Mouse (Mus musculus) stomach, embryonic 15.5 days (tissue): ENCODE results near the gene Ramp2. TPM values are rescaled to one million over a fixed set of nuclear protein-coding genes. Genes with fewer than 3 reads are reported as not detected.

Source experiments
- ATAC-seq: fragments of 200-750 bp; cut with Nextera tagmentation; 2 replicates; pipeline ENCODE4 v1.8.0; 2017; ENCODE audit warnings: low read depth, moderate number of reproducible peaks, moderate TSS enrichment; ENCODE audit not compliant: insufficient read depth, low FRiP score
- H3K27ac ChIP-seq: fragments of 300-500 bp; sonication (generic); 2 replicates; pipeline ENCODE4 v1.5.1; 2015; ENCODE audit warnings: mild to moderate bottlenecking, inconsistent platforms
- H3K27me3 ChIP-seq: fragments of 300-500 bp; sonication (generic); replicated peaks from 2 replicates; pipeline ENCODE4 v1.6.1; 2015; ENCODE audit warnings: inconsistent platforms
- H3K36me3 ChIP-seq: fragments of 300-500 bp; sonication (generic); 2 replicates; pipeline ENCODE4 v1.6.1; 2015; ENCODE audit warnings: inconsistent platforms
- H3K4me1 ChIP-seq: fragments of 300-500 bp; sonication (generic); 2 replicates; pipeline ENCODE4 v1.6.1; 2015; ENCODE audit warnings: inconsistent platforms
- H3K4me2 ChIP-seq: fragments of 300-500 bp; sonication (generic); 2 replicates; pipeline ENCODE4 v1.6.1; 2015; ENCODE audit warnings: mild to moderate bottlenecking, inconsistent platforms
- H3K4me3 ChIP-seq: fragments of 300-500 bp; sonication (generic); replicated peaks from 2 replicates; pipeline ENCODE4 v1.5.1; 2015; ENCODE audit warnings: inconsistent platforms
- H3K9ac ChIP-seq: fragments of 300-500 bp; sonication (generic); 2 replicates; pipeline ENCODE4 v1.6.1; 2015; ENCODE audit warnings: inconsistent platforms
- H3K9me3 ChIP-seq: fragments of 300-500 bp; sonication (generic); 2 replicates; pipeline ENCODE4 v1.6.1; 2016; ENCODE audit warnings: inconsistent platforms
- WGBS: fragments of 180-500 bp; shearing (Covaris S2); methylation state at CpG from one replicate; pipeline ENCODE4 v1.1.7; 2015; 5-methylcytosine and 5-hydroxymethylcytosine counted together
- polyA plus RNA-seq: library from polyadenylated mRNA; unstranded; fragments of >200 nt; fragmentation: Nextera tagmentation; extraction: Ambion mirVana; gene quantifications from 2 replicates; pipeline ENCODE4 v1.2.1, GENCODE M21; 2015

Ramp2 gene
- polyA plus RNA-seq, 1 experiment from 2014 or later: 111 TPM

- H3K4me2 ChIP-seq: peak within 1 kb of the TSS; percentile 73
- 1% methylated on average over 56 of the region's 56 CpGs for WGBS
- ATAC-seq: peak; percentile 93
- no peaks in the 10 kb centered on the region for H3K9me3 ChIP-seq
- H3K4me3 ChIP-seq: peak within 1 kb of the TSS; percentile 70
- peaks cover 26% of the 10 kb centered on the region for H3K4me1 ChIP-seq
- no peaks in the 10 kb centered on the region for H3K27me3 ChIP-seq
- peak within 1 kb of the TSS; percentile 72 for H3K27ac ChIP-seq
- H3K36me3 ChIP-seq: no peaks in the 10 kb centered on the region
- H3K9ac ChIP-seq: peak within 1 kb of the TSS; percentile 56
Observed at GRCm38 (mm10) chr11:101226065-101226701, 19.6 kb upstream of the Ramp2 start, which contains the start of gene Ezh1. Gene Ezh1, minus strand, starts transcription at chr11:101226463.

- H3K27ac ChIP-seq: peak overlapping the region; percentile 88
- H3K36me3 ChIP-seq: no peaks in the 10 kb centered on the region
- H3K9ac ChIP-seq: no peak overlapping the region
- H3K4me1 ChIP-seq: peaks cover 36% of the 10 kb centered on the region
- 39% methylated on average over 8 of the region's 8 CpGs for WGBS
- no peak for ATAC-seq
- H3K27me3 ChIP-seq: no peaks in the 10 kb centered on the region
- H3K9me3 ChIP-seq: no peaks in the 10 kb centered on the region
- H3K4me2 ChIP-seq: no peak overlapping the region
- H3K4me3 ChIP-seq: no peak overlapping the region
Observed at GRCm38 (mm10) chr11:101229361-101229900, 16.4 kb upstream of the Ramp2 start.

- Histone ChIP-seq H3K36me3 (no peaks in the 10 kb centered on the region), H3K9ac (no peak overlapping the region), H3K27ac (peak overlapping the region; percentile 88), H3K4me1 (peaks cover 36% of the 10 kb centered on the region), H3K4me3 (no peak overlapping the region), H3K9me3 (no peaks in the 10 kb centered on the region), H3K27me3 (no peaks in the 10 kb centered on the region), H3K4me2 (no peak overlapping the region)
- WGBS: 22% methylated on average over 2 of the region's 2 CpGs
- ATAC-seq: no peak
Observed at GRCm38 (mm10) chr11:101230061-101230511, 15.7 kb upstream of the Ramp2 start.

GRCm38 (mm10) chr11:101230526-101230925, 15.3 kb upstream of the Ramp2 start:
- Histone ChIP-seq H3K4me3 (no peak overlapping the region), H3K9ac (no peak overlapping the region)

GRCm38 (mm10) chr11:101230991-101231871, 14.6 kb upstream of the Ramp2 start:
- Histone ChIP-seq H3K9me3 (no peaks in the 10 kb centered on the region), H3K4me2 (peak overlapping the region; percentile 40), H3K36me3 (no peaks in the 10 kb centered on the region), H3K4me1 (peaks cover 32% of the 10 kb centered on the region), H3K27ac (peak overlapping the region; percentile 88), H3K4me3 (peak overlapping the region; percentile 20), H3K9ac (no peak overlapping the region), H3K27me3 (no peaks in the 10 kb centered on the region)
- ATAC-seq: peak; percentile 24; the same call in 1 of the 2 replicates
- 8% methylated on average over 18 of the region's 18 CpGs for WGBS

More at GRCm38 (mm10) chr11:101230526-101230925, 15.3 kb upstream of the Ramp2 start:
- no peaks in the 10 kb centered on the region for H3K27me3 ChIP-seq
- no peaks in the 10 kb centered on the region for H3K9me3 ChIP-seq
- 33% methylated on average over 5 of the region's 5 CpGs for WGBS
- H3K36me3 ChIP-seq: no peaks in the 10 kb centered on the region
- ATAC-seq: no peak
- peak overlapping the region; percentile 40 for H3K4me2 ChIP-seq
- H3K4me1 ChIP-seq: peaks cover 32% of the 10 kb centered on the region
- H3K27ac ChIP-seq: peak overlapping the region; percentile 88

- H3K27me3 ChIP-seq: no peaks in the 10 kb centered on the region
- H3K4me3 ChIP-seq: peak overlapping the region; percentile 20
- no peak overlapping the region for H3K9ac ChIP-seq
- ATAC-seq: peak; percentile 64; the same call in 1 of the 2 replicates
- WGBS: 45% methylated on average over 6 of the region's 6 CpGs
- peaks cover 32% of the 10 kb centered on the region for H3K4me1 ChIP-seq
- peak overlapping the region; percentile 88 for H3K27ac ChIP-seq
- no peaks in the 10 kb centered on the region for H3K9me3 ChIP-seq
- H3K4me2 ChIP-seq: peak overlapping the region; percentile 40
- no peaks in the 10 kb centered on the region for H3K36me3 ChIP-seq
Observed at GRCm38 (mm10) chr11:101232010-101232839, 13.6 kb upstream of the Ramp2 start.

- H3K4me2 ChIP-seq: no peak overlapping the region
- H3K27ac ChIP-seq: no peak overlapping the region
- no peaks in the 10 kb centered on the region for H3K27me3 ChIP-seq
- ATAC-seq: no peak
- 43% methylated on average over 1 of the region's 1 CpGs for WGBS
- H3K4me3 ChIP-seq: no peak overlapping the region
- H3K9me3 ChIP-seq: no peaks in the 10 kb centered on the region
- H3K4me1 ChIP-seq: peaks cover 36% of the 10 kb centered on the region
- H3K36me3 ChIP-seq: no peaks in the 10 kb centered on the region
- no peak overlapping the region for H3K9ac ChIP-seq
Observed at GRCm38 (mm10) chr11:101233240-101233639, 12.6 kb upstream of the Ramp2 start.

- Histone ChIP-seq H3K9ac (no peak overlapping the region), H3K27ac (no peak overlapping the region), H3K4me3 (no peak overlapping the region), H3K4me1 (peaks cover 35% of the 10 kb centered on the region), H3K4me2 (no peak overlapping the region), H3K36me3 (no peaks in the 10 kb centered on the region), H3K9me3 (no peaks in the 10 kb centered on the region), H3K27me3 (no peaks in the 10 kb centered on the region)
- no peak for ATAC-seq
Observed at GRCm38 (mm10) chr11:101234124-101234523, 11.7 kb upstream of the Ramp2 start.

- no peak overlapping the region for H3K9ac ChIP-seq
- H3K4me3 ChIP-seq: no peak overlapping the region
- H3K9me3 ChIP-seq: no peaks in the 10 kb centered on the region
- no peak overlapping the region for H3K27ac ChIP-seq
- peaks cover 23% of the 10 kb centered on the region for H3K4me1 ChIP-seq
- H3K27me3 ChIP-seq: no peaks in the 10 kb centered on the region
- H3K36me3 ChIP-seq: no peaks in the 10 kb centered on the region
- no peak overlapping the region for H3K4me2 ChIP-seq
- no peak for ATAC-seq
Observed at GRCm38 (mm10) chr11:101235429-101235828, 10.4 kb upstream of the Ramp2 start.

DNA sequence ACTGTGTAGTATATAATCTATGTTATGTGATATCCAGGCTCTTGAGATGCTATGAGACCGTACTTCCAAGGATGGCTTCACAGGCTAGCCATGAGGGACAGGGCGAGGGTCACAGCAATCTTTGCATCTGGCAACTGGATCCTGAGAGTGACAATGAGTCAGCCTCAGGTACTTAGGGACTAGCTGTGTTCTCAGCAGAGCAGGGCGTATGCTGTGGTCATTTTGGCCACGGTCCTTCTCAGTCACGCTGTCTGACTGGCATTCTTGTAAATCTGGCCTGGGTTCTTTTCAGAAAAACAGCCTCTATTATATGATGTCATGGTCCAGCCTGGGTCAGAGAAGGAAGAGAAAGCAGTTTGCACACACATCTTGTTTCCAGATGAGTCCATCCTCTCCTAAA, 9.0 kb upstream of the Ramp2 start:
- no peak overlapping the region for H3K4me3 ChIP-seq
- no peaks in the 10 kb centered on the region for H3K9me3 ChIP-seq
- H3K36me3 ChIP-seq: no peaks in the 10 kb centered on the region
- no peak overlapping the region for H3K27ac ChIP-seq
- H3K4me2 ChIP-seq: no peak overlapping the region
- no peak for ATAC-seq
- no peak overlapping the region for H3K9ac ChIP-seq
- H3K4me1 ChIP-seq: peaks cover 9% of the 10 kb centered on the region; the same call in 1 of the 2 replicates
- WGBS: 94% methylated on average over 5 of the region's 5 CpGs
- H3K27me3 ChIP-seq: no peaks in the 10 kb centered on the region

GRCm38 (mm10) chr11:101238071-101238647, 7.7 kb upstream of the Ramp2 start:
- no peak overlapping the region for H3K4me2 ChIP-seq
- no peak overlapping the region for H3K9ac ChIP-seq
- WGBS: 35% methylated on average over 5 of the region's 5 CpGs
- H3K9me3 ChIP-seq: no peaks in the 10 kb centered on the region
- no peaks in the 10 kb centered on the region for H3K36me3 ChIP-seq
- H3K4me1 ChIP-seq: 0 out of 2 replicates have a peak, but pooled peaks cover 5% of the 10 kb centered on the region
- no peaks in the 10 kb centered on the region for H3K27me3 ChIP-seq
- peak overlapping the region; percentile 80 for H3K27ac ChIP-seq
- peak; percentile 76 for ATAC-seq
- no peak overlapping the region for H3K4me3 ChIP-seq
